Mouse (Mus musculus) neural tube, embryonic 13.5 days (tissue): ENCODE data around the gene Tceal1. TPM values are rescaled to one million over a fixed set of nuclear protein-coding genes. Genes with fewer than 3 reads are reported as not detected.

Source experiments
- polyA plus RNA-seq: library from polyadenylated mRNA; unstranded; fragments of >200 nt; fragmentation: Nextera tagmentation; extraction: Ambion mirVana; gene quantifications from 2 replicates; pipeline ENCODE4 v1.2.1, GENCODE M21; 2015

Tceal1 gene
- polyA plus RNA-seq, 1 experiment from 2014 or later = 18.9 TPM

Other genes with a start within 250 kb of the Tceal1 start
- gene Kir3dl1, start 190.0 kb upstream of the Tceal1 start, polyA plus RNA-seq = not detected in 2 replicates
- gene Kir3dl2, start 163.9 kb upstream of the Tceal1 start, polyA plus RNA-seq = not detected in 2 replicates
- 48.5 and 57.7 TPM in 2 replicates for gene Tceal3, start 117.1 kb upstream of the Tceal1 start, polyA plus RNA-seq
- gene Morf4l2, start 35.7 kb downstream of the Tceal1 start, polyA plus RNA-seq = 508 and 542 TPM in 2 replicates
- 0.13 and 0.17 TPM in 2 replicates for gene Glra4, start 72.2 kb downstream of the Tceal1 start, polyA plus RNA-seq
- 33.6 and 36.5 TPM in 2 replicates for gene Plp1, start 114.7 kb downstream of the Tceal1 start, polyA plus RNA-seq
- 16.9 and 17.5 TPM in 2 replicates for gene Rab9b, start 160.8 kb downstream of the Tceal1 start, polyA plus RNA-seq
- not detected in 2 replicates for gene H2bfm, start 219.3 kb downstream of the Tceal1 start, polyA plus RNA-seq